Mouse (Mus musculus): ENCODE data around the gene Med12l.
"Not testable (repeated sequence)": the region's sequence is repeated elsewhere in the genome, so short reads cannot be mapped to it uniquely, and the experiment has no call there.

Med12l gene

DNA sequence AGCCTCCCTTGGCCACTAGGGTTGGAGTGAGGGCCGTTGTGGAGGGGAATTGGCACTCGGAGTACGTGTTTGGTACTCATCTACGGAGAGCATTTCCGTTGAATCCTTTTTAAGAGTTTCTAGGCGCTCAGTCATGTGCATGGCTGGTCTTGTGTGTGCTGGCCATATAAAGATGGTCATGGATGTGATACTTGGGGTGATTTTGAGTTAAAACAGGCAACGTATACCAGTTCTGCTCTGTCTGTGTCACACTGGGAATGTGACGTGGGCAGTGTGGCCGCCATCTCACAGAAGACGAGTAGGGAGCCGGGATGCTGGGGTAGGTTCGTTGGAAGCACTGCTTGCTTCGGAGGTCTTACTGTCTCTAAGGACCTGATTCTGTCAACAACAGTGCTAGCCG lies 17.3 kb downstream of the Med12l start:
- DNase-seq (ENCODE audit: low spot score), result no peak

- DNase-seq (ENCODE audit: low spot score), result no peak
Measured at GRCm38 (mm10) chr3:59024531-59025192, 19.0 kb downstream of the Med12l start.

- DNase-seq (ENCODE audit: low spot score), result no peak
Measured at GRCm38 (mm10) chr3:59025193-59025535, 19.5 kb downstream of the Med12l start.

GRCm38 (mm10) chr3:59028696-59029095 lies 23.1 kb downstream of the Med12l start:
- DNase-seq (ENCODE audit: low spot score), result no peak

DNA sequence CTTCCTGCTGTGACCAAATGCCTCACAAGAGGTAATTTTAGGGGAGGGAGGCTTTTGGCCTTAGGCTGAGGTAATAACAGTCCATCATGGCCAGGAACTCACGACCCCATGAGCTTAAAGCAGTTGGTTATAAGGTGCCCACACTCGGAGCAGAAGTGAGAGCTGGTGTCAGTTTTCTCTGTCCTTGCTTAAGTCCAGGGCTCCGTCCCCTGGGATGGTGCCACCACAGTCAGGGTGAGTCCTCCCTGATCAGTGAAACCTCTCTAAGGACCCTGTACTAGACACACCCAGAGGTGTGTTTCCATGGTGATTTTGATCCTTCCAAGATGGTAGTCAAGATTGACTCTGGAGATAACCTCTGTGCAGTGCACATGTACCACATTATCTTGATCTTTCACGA lies 25.4 kb downstream of the Med12l start:
- DNase-seq (ENCODE audit: low spot score), result no peak

DNA sequence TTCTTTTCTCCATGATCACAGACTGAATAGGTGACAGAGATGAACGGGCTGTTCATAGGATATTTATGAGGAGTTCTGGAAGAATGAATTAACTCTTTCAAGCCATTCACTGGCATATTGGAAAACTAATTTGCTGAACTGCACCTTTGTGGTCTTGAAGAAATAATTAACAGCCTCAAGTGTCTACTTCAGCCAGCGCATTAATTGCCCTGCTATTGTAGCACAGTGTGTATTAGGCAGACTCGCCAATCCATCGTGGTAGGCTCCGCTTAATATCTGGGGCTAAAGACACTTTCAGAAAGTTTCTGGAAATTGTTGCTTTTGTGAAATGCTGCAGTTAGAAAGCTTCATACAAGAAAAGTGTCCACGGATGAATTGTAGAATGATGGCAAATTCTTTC lies 35.9 kb downstream of the Med12l start:
- DNase-seq (ENCODE audit: low spot score), result no peak

DNA sequence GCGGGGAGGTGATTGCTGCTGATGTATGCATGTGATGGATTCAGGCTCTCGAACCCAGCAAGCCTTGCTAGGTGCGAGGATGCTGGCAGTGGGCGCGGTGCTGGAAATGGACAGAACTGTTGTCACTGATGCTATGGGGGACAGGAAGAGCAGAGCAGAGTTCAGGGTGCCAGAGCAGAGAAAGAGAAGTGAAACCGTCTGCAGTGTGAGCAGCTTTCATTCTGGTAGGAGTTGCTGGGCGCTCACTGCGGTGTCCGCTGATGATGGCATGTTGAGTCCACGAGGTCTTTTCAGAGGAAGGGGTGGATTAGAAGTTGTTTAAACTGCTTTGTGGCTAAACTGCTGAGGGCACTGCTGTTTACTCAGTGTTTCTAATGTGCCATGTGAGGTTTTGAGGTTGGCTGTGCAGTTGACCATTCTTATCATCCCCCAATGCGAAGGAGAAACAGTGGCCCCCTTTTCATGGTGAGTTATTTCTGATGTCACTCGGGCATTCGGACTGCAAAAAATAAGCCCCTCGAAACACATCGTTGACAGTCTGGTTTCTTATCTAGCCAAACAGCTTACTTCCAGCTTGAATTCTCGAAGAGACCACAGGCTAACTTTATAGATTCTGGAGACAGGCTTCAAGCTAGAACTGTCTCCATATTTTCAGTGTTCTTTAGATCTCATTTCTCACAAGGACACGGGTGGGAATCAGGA lies 49.4 kb downstream of the Med12l start:
- DNase-seq (ENCODE audit: low spot score), result no peak

GRCm38 (mm10) chr3:59059022-59059541 lies 53.5 kb downstream of the Med12l start:
- DNase-seq (ENCODE audit: low spot score), result peak; percentile 57

- DNase-seq (ENCODE audit: low spot score), result peak; percentile 31
Measured at GRCm38 (mm10) chr3:59060131-59060530, 54.5 kb downstream of the Med12l start.

DNA sequence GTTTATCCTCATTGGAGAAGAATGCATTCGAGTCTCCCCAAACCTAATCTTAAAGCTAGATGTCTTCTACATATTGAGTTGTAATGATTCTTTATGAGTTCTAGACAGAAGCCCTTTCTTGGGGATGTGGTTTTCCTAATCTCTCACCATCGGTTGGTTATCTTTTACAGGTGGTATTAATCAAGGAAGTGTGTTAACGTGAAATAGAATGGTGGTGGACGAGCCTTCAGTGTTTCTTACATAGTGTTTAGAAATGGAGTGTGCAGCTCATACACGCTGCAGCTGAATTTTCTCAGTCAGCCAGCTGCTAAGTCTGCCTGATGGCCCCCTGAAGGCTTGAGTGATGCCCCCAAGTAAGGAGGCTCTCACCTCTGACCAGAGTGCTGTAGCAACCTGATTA lies 56.5 kb downstream of the Med12l start:
- no peak for DNase-seq (ENCODE audit: low spot score)

- DNase-seq (ENCODE audit: low spot score), result no peak
Measured at GRCm38 (mm10) chr3:59063431-59063830, 57.8 kb downstream of the Med12l start.

GRCm38 (mm10) chr3:59065937-59066336 lies 60.3 kb downstream of the Med12l start:
- no peak for DNase-seq (ENCODE audit: low spot score)

DNA sequence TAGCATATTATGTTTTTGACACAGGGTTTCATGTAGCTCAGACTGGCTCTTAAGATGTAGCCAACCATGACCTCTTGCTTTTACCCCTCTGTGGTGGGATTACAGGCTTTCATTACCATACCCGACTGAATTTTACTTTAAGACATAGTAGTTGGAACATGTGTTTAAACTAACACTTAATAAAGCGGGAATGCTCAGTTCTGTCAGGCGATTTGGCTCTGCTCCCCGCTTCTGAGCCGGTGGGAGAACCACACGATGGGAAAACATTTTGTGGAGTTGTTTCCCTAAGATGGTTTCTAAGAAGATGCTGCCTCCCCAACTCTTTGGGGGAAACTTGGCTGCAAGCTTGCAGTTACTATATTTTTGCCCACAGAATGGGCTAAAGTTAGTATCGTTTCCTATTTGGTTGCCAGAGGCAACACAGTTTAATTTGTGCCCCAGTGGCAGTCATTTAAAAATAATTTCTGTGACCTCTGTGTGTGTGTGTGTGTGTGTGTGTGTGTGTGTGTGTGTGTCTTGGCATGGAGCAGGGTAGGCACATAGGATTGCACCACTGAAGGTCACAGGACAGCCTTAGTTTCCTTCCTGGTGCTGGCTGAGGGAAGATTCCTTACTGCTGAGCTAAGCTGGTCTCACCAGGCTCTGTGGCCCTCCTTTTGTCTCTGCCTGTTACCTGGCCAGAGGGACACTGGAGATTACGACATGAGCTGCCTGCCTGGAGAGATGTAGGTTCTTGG lies 61.1 kb downstream of the Med12l start:
- no peak for DNase-seq (ENCODE audit: low spot score)

- not testable (repeated sequence) for DNase-seq (ENCODE audit: low spot score)
Measured at GRCm38 (mm10) chr3:59069071-59069470, 63.4 kb downstream of the Med12l start.

DNA sequence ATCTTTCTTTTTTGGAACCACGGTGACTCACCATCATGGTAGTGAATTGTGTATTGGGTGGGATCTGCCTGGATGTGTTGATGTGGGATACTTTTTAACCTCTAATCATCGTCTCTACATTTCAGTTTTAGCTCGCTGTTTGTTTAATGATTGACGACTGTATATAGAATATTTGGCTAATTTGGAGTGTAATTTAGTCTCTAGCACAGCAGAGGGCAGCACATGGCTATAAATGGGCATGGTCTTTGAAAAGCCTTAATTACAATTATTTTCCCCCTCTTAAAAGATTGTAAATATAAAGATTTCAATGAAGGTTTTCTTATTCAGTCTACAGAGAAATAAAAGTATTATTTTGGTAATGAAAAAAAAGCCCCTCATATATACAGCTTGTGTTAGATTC lies 71.7 kb downstream of the Med12l start:
- no peak for DNase-seq (ENCODE audit: low spot score)

- no peak for DNase-seq (ENCODE audit: low spot score)
Measured at GRCm38 (mm10) chr3:59078585-59078984, 73.0 kb downstream of the Med12l start.

DNA sequence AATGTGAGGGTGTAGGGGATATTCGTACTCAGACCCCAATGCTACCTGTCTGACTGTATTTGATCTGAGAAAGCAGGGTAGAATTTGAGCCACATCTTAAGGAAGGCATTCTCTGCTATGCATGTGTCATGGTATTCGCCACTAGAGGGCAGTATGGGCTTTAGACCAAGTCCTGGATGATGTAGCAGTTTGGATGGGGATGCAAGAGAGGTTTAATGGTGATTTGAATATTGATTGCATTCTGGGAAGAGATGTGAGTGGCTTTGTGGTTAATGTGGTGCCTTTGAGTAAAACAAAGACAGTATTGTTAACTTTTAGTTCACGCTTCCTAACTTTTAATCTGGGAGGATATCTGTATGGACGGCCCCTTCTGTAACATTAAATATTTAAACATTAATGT lies 73.7 kb downstream of the Med12l start:
- peak; percentile 58 for DNase-seq (ENCODE audit: low spot score)

DNA sequence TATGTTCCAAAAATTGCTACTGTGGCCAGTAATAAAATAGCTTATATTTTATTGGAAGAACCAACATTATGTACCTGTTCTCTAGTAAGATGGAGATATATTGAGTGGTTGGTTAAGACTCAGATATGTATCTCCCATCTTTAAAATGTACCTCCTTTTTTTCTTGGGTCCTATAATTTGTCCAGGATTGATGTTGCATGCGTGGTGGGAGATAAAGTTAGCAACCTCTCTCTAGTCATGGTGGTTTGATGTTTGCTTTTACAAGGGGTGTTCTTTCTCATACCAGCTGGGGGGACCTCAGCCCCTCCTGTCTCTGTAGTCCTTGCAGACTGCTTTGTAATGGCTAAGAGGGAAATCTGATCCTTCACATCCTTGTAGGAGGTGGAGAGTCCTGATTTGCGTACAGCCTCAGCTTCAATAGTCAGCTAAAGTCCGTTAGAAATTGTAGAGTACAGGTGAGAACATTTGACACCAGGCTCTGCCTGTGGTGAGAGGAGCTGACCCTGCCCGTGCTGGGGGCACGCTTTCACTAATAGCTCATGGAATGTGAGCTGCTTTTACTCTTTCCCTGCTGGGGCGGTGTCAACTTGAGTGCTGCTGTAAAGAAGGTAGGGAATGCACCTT lies 74.8 kb downstream of the Med12l start:
- DNase-seq (ENCODE audit: low spot score), result no peak

DNA sequence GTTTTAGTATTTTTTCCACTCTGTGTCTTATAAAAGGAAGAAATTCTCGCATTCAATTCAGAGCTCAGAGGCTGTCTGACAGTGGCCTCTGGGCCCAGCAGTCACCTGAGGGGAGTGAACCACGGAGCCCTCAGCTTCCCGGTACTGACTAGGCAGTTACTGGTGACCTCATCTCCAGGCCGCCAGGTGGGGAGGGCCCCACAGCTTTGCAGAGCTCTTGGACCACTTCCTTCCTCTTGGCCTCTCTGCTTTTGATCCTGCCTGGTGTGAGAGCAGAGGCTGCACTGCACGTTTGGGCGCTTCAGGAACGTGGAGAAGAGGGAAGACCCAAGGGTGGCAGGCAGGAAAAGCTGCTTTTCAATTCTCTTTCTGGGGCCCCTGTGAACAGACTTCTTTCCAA lies 75.3 kb downstream of the Med12l start:
- no peak for DNase-seq (ENCODE audit: low spot score)

GRCm38 (mm10) chr3:59092702-59093101 lies 87.1 kb downstream of the Med12l start:
- no peak for DNase-seq (ENCODE audit: low spot score)

DNA sequence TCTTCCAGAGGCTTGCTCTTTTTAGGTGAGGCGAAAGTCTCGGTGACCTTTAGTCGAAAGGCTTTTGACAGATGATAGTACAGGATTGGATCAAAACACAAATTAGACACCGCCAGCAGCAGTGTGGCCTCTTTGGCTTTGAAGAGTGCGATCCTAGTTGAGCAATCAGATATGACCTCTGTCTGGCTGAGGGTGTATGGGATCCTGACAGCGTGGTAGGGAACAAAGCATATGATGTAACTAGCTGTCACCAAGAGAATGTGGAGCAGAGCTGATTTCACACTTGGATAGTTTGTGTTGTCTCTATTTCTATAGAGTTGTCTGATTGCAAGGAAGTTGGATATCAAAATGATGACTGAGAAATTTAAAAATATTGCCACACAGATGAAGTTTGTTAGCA lies 91.8 kb downstream of the Med12l start:
- no peak for DNase-seq (ENCODE audit: low spot score)

DNA sequence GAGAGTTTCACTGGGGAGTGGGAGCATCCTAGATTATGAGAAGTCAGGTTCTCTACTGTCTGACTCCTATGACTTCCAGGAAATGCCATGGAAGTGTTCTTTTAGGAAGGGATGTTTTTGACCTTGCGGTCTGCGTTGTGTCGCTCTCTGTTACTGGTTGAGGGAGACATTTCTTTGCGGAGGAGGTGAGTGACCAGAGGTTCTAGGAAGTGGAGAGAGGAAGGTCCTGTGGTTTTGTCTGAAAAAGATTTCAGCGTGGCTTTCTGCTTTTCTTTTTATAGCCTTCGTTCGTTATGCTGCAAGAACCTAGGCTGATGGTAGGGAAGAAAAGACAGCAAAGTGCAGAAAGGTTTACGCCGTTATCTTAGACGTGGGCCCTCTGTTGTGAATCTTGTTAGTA lies 92.9 kb downstream of the Med12l start:
- DNase-seq (ENCODE audit: low spot score), result no peak
